Mouse (Mus musculus) CH12.LX (cell line): ENCODE measurements around the gene Tpra1. TPM values are rescaled to one million over a fixed set of nuclear protein-coding genes. Genes with fewer than 3 reads are reported as not detected.

Experiments
- DNase-seq: peaks from one replicate; pipeline ENCODE4 v3.0.0-alpha.2; 2013; ENCODE audit errors: extremely low read depth
- H3K27ac ChIP-seq: 2 replicates; pipeline ENCODE4 v1.5.1; 2012; ENCODE audit warnings: low read depth, mild to moderate bottlenecking, control low read depth, moderate library complexity; ENCODE audit not compliant: insufficient read depth
- H3K27me3 ChIP-seq: replicated peaks from 2 replicates; pipeline ENCODE3; 2012; ENCODE audit warnings: inconsistent platforms
- H3K36me3 ChIP-seq, 2 experiments: replicated peaks in 1 of 2; 2 replicates each; pipeline versions ENCODE3 to v1.6.1; 2012; ENCODE audit warnings: inconsistent platforms in 1 of 2, low read length in 1 of 2, mild to moderate bottlenecking in 1 of 2, mixed read lengths in 1 of 2, moderate library complexity in 1 of 2; ENCODE audit not compliant: control insufficient read depth in 1 of 2, insufficient read depth in 1 of 2
- H3K4me1 ChIP-seq, 2 experiments: 2 replicates each; pipeline ENCODE4 v1.6.1; 2012; ENCODE audit warnings: inconsistent platforms in 1 of 2, moderate library complexity in 1 of 2; ENCODE audit not compliant: insufficient read depth in 2 of 2, control insufficient read depth in 1 of 2
- H3K4me2 ChIP-seq: 2 replicates; pipeline ENCODE4 v1.6.1; 2012; ENCODE audit warnings: low read depth, mild to moderate bottlenecking, control low read depth; ENCODE audit not compliant: poor library complexity, insufficient read depth, severe bottlenecking
- H3K4me3 ChIP-seq, 3 experiments: fragments of 150-350 bp in 1 of 3; sonication (generic) in 1 of 3; replicated peaks in 1 of 3; 2 replicates each; pipeline versions ENCODE3 to v1.5.1; 2011 to 2012; ENCODE audit warnings: low read depth in 2 of 3, low read length in 2 of 3, mild to moderate bottlenecking in 2 of 3, moderate library complexity in 2 of 3, control low read depth in 1 of 3, improper control_type of control experiment in 1 of 3, inconsistent platforms in 1 of 3, mixed read lengths in 1 of 3; ENCODE audit not compliant: poor library complexity in 1 of 3
- H3K79me2 ChIP-seq: replicated peaks from 2 replicates; pipeline ENCODE4 v1.6.1; 2012; ENCODE audit warnings: mild to moderate bottlenecking, moderate library complexity; ENCODE audit not compliant: control insufficient read depth, poor library complexity, insufficient read depth, severe bottlenecking; ENCODE audit errors: extremely low read depth
- H3K9ac ChIP-seq: 2 replicates; pipeline ENCODE4 v1.6.1; 2012; ENCODE audit warnings: low read depth, mild to moderate bottlenecking, control low read depth, moderate library complexity; ENCODE audit not compliant: insufficient read depth
- H3K9me3 ChIP-seq: replicated peaks from 2 replicates; pipeline ENCODE3; 2012; ENCODE audit warnings: low read length, inconsistent platforms, mixed read lengths
- BHLHE40 ChIP-seq: IDR thresholded peaks from 2 replicates; pipeline ENCODE4 v1.6.1; 2011; ENCODE audit warnings: mild to moderate bottlenecking, low read depth, low read length, improper control_type of control experiment
- CHD1 ChIP-seq: IDR thresholded peaks from 2 replicates; pipeline ENCODE4 v1.6.1; 2012; ENCODE audit warnings: low read depth, low read length, improper control_type of control experiment, inconsistent platforms
- CHD2 ChIP-seq: IDR thresholded peaks from 2 replicates; pipeline ENCODE4 v1.6.1; 2011; ENCODE audit warnings: low read length, improper control_type of control experiment
- ETS1 ChIP-seq: conservative IDR thresholded peaks from 2 replicates; pipeline ENCODE4 v1.6.1; 2012; ENCODE audit warnings: low read depth, mild to moderate bottlenecking, inconsistent platforms, low read length, improper control_type of control experiment, moderate library complexity
- MAZ ChIP-seq: IDR thresholded peaks from 2 replicates; pipeline ENCODE4 v1.6.1; 2012; ENCODE audit warnings: low read depth, mild to moderate bottlenecking, inconsistent platforms, low read length, improper control_type of control experiment, moderate library complexity
- MEF2A ChIP-seq: IDR thresholded peaks from 2 replicates; pipeline ENCODE4 v1.6.1; 2014; ENCODE audit warnings: low read depth, mild to moderate bottlenecking, inconsistent platforms, low read length, improper control_type of control experiment, borderline replicate concordance
- POLR2A ChIP-seq: IDR thresholded peaks from 2 replicates; pipeline ENCODE4 v1.6.1; 2011; ENCODE audit warnings: low read depth, mild to moderate bottlenecking, improper control_type of control experiment, low read length
- RCOR1 ChIP-seq: conservative IDR thresholded peaks from 2 replicates; pipeline ENCODE4 v1.6.1; 2012; ENCODE audit warnings: low read depth, mild to moderate bottlenecking, inconsistent platforms, low read length, improper control_type of control experiment
- SIN3A ChIP-seq: IDR thresholded peaks from 2 replicates; pipeline ENCODE4 v1.6.1; 2012; ENCODE audit warnings: low read length, improper control_type of control experiment, inconsistent platforms
- UBTF ChIP-seq: IDR thresholded peaks from 2 replicates; pipeline ENCODE4 v1.6.1; 2012; ENCODE audit warnings: low read depth, mild to moderate bottlenecking, inconsistent platforms, low read length, improper control_type of control experiment, moderate library complexity
- ZMIZ1 ChIP-seq: IDR thresholded peaks from 2 replicates; pipeline ENCODE4 v1.6.1; 2012; ENCODE audit warnings: low read depth, mild to moderate bottlenecking, inconsistent platforms, low read length, improper control_type of control experiment
- ZNF384 ChIP-seq: IDR thresholded peaks from 2 replicates; pipeline ENCODE4 v1.6.1; 2012; ENCODE audit warnings: low read depth, low read length, improper control_type of control experiment, inconsistent platforms
- dilution Hi-C: fragments of 300-500 bp; cut with MboI; formaldehyde crosslinking; loops from 2 replicates; pipeline ENCODE4 v1.14.3; 2020; ENCODE audit warnings: low sequenced_read_pairs; ENCODE audit not compliant: extremely low pct_unique_long_range_greater_than_20kb, extremely low pct_ligation_motif_present
- in situ Hi-C: fragments of 300-500 bp; cut with MboI; formaldehyde crosslinking; loops from 3 replicates; pipeline ENCODE4 v1.14.3; 2019; ENCODE audit warnings: low sequenced_read_pairs, low pct_ligation_motif_present, low pct_unique_long_range_greater_than_20kb, mixed read lengths
- polyA plus RNA-seq: library from polyadenylated mRNA; unstranded; fragments of >175 nt; gene quantifications from 2 replicates; pipeline ENCODE4 v1.2.1, GENCODE M21; 2012; ENCODE audit warnings: low read depth; ENCODE audit not compliant: insufficient read length
- total RNA-seq, 2 experiments: library from RNA; depleted of rRNA; stranded (reverse); fragments of 300-350 nt in 1 of 2; fragments of >200 nt in 1 of 2; gene quantifications; 2 replicates each; pipeline ENCODE4 v1.2.3; 2012 to 2014

The Tpra1 gene
- total and polyA plus RNA-seq, 3 experiments, result 9.3 to 16.0 (median 15.6) TPM

DNA sequence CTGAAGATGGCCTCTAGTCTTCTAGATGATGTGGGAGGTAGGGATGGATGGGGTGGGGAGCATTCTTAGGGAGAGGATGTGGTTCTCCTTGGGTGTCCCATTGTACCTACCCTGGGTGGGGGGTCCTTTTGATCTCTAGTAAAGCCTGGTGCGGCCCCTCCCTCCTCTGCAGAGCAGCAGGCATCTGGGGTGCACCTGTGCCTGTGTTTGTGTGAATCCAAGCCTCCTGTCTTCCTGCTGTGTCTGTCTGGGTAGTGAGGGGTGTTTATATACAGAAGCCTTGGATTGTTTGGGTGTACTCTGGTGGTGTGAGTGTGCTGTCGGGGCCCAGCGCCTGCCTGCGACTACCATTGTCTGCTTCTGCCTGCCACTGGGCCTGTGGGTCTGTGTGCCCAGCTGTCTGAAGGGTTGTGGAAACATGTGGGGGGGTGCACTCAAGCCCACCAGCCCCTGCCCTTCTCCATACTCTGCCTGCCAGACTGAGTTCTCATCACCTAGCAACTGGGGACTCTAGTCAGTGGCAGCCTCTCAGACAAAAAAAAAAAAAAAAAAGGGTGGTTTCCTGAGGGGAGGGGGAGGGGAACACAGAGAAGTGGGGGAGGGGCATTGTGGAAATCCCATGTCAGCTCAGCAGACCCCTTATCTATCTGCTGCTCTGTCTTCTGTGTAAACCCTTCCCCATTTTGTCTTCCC, 36.1 kb downstream of the Tpra1 start:
- Histone ChIP-seq H3K9me3 (no peaks in the 10 kb centered on the region), H3K27ac (no peak overlapping the region; the same call in 1 of the 2 replicates), H3K27me3 (no peaks in the 10 kb centered on the region), H3K9ac (no peak overlapping the region), H3K79me2 (no peaks in the 10 kb centered on the region), H3K4me2 (peak overlapping the region; percentile 8; the same call in 1 of the 2 replicates), H3K36me3 (no peaks in the 10 kb centered on the region), H3K4me3 (peak overlapping the region in 1 of 3 experiments; percentile 53), H3K4me1 (peaks cover 75 to 97% of the 10 kb centered on the region in 2 experiments)
- DNase-seq, result no peak
- dilution Hi-C loops, result no loop called here
- TF ChIP-seq ZNF384, result peak; percentile 98
- no peak for TF ChIP-seq UBTF
- TF ChIP-seq BHLHE40, result peak; percentile 52; the same call in 1 of the 2 replicates
- peak; percentile 72 for TF ChIP-seq MAZ
- TF ChIP-seq MEF2A, result no peak
- peak; percentile 38; the same call in 1 of the 2 replicates for TF ChIP-seq ETS1
- TF ChIP-seq CHD2, result peak; percentile 97
- in situ Hi-C loops, result loop anchor here (10.0 kb wide), 3 partner anchors 67 to 697 kb away; no protein-coding TSS in a partner anchor

DNA sequence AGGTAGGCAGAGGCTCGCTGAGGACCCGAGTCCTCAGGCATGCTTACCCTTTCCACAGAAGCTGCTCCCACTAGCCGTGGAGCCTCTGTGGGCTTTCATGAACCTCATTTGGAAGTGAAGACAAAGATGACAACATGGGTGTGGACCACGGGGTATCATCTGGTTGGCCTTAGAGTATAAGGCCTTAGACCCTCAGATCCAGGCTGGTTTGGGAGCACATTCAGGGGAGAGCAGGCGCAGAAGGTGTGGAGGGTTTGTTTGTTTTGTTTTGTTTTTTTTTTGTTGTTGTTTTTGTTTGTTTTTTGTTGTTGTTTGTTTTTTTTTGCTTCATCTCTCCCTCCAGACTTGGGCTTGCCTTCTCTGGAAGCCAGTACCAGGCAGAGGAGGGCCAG, 36.6 kb downstream of the Tpra1 start:
- Histone ChIP-seq H3K36me3 (no peaks in the 10 kb centered on the region), H3K9ac (no peak overlapping the region), H3K4me3 (peak overlapping the region in 1 of 3 experiments; percentile 53), H3K4me1 (peaks cover 76 to 98% of the 10 kb centered on the region in 2 experiments), H3K27me3 (no peaks in the 10 kb centered on the region), H3K4me2 (peak overlapping the region; percentile 8; the same call in 1 of the 2 replicates), H3K79me2 (no peaks in the 10 kb centered on the region), H3K27ac (peak overlapping the region; percentile 81; the same call in 1 of the 2 replicates), H3K9me3 (no peaks in the 10 kb centered on the region)
- in situ Hi-C loops (loop anchor here (10.0 kb wide), 3 partner anchors 66 to 696 kb away; no protein-coding TSS in a partner anchor), dilution Hi-C loops (no loop called here)
- TF ChIP-seq POLR2A, result no peak
- no peak for TF ChIP-seq ZMIZ1
- 0 out of 2 replicates have a peak, but pooled peaks have one; percentile 15 for TF ChIP-seq RCOR1
- peak; percentile 4; the same call in 1 of the 2 replicates for TF ChIP-seq MAZ
- TF ChIP-seq SIN3A, result peak; percentile 59; the same call in 1 of the 2 replicates
- TF ChIP-seq CHD1, result peak; percentile 64; the same call in 1 of the 2 replicates
- DNase-seq, result no peak
